Mouse (Mus musculus): ENCODE results near the gene Gpi1.
"Not testable (repeated sequence)": the region's sequence is repeated elsewhere in the genome, so short reads cannot be mapped to it uniquely, and the experiment has no call there.

Gene Gpi1

DNA sequence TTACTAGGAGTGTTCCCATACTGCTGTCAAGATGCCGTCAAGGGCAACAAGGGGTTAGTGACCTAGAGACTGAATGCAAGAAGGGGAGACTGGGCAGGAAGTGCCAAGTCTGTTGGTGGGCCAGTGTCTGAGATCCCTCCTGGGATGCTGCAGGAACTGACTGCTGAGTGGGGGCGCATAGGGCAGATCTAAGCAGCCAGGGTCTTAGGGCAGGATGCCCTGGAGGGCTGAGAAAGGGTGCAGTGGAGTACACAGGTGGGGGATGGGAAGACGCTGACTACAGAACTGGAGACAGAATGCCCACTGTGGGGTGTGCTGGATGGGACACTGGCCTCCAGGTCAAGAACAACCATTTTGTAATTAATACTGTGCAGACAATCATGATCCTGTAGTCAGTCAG, 46.3 kb downstream of the Gpi1 start:
- no peak for DNase-seq (ENCODE audit: low spot score)

DNA sequence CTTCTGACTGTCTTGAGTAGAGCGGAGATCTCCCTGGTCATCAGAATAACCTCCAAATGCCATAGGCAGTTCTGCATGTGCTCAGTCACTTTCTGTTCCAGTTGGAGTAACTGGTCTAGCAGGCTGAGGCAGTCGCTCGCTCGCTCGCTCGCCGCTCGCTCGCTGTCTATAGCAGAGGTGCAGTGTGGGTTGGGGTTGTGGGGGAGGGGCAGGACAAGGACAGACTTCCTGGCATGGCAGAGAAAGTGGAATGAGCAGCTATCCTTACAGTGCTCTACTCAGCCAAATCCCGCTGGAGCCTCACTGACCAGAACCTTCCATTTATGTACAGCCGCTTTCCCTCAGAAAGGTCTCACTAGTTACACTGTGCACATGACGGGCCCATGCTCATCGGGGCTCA, 46.8 kb downstream of the Gpi1 start:
- DNase-seq (ENCODE audit: low spot score), result no peak

DNA sequence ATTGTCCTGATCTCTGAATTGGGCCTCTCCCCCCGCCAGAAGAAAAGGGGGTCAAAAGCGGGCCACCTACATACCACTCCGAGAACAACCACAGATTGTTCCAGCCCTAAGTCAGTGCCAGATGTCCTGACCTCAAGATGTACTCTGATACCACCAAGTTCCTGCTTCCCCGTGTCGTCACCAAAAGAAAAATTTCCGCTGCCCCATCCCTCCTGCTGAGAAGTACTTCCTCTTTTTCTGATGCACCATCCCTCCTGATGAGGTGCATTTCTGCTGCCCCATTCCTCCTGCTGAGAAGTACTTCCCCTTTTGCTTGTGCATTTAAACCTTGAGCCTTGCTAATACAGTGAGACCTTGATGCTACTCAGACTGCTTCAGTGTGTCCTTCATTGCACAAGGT, 53.9 kb downstream of the Gpi1 start:
- DNase-seq (ENCODE audit: low spot score), result not testable (repeated sequence)

DNA sequence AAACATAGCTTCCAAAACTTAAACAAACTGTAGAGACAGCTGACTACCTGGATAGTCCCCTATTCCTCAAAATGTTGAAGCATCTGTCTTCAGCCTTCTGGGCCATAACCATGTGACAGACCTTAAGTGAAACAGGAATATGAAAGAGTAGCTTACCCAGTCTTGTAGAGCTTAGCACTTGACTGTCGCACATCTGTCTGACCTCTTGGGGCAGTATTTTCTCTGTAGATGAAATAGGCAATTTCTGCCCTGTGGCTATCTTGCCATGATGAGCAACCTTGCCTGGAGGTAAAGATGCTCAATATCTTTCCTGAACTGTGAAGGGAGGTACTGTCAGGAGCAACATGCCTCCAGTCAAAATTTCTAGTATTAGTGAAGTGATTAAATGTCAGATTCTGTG, 57.9 kb downstream of the Gpi1 start:
- no peak for DNase-seq (ENCODE audit: low spot score)

DNA sequence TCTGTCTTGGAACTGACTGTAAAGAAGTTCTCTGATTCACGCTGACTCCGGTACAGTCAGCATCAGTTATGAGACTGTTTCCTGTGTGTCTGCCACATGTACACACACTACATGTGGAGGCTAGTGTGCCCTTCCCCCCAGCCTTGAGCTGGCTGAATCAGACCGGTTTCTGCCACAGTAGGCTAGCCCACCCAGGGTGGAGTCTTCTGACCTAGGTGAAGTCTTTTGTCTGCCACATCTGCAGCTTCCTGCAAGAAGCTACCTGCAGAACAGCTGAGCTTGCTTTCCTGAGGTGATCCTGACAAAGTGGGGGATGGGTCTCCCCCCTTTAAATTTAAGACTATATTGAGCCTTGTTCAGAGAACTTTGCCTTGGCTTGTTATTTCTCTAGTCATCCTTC, 60.7 kb downstream of the Gpi1 start, which contains the start of gene Uba2:
Gene Uba2 (minus strand): TSS at position 146 of the 400 bp plus-strand sequence.
- DNase-seq (ENCODE audit: low spot score), result no peak

DNA sequence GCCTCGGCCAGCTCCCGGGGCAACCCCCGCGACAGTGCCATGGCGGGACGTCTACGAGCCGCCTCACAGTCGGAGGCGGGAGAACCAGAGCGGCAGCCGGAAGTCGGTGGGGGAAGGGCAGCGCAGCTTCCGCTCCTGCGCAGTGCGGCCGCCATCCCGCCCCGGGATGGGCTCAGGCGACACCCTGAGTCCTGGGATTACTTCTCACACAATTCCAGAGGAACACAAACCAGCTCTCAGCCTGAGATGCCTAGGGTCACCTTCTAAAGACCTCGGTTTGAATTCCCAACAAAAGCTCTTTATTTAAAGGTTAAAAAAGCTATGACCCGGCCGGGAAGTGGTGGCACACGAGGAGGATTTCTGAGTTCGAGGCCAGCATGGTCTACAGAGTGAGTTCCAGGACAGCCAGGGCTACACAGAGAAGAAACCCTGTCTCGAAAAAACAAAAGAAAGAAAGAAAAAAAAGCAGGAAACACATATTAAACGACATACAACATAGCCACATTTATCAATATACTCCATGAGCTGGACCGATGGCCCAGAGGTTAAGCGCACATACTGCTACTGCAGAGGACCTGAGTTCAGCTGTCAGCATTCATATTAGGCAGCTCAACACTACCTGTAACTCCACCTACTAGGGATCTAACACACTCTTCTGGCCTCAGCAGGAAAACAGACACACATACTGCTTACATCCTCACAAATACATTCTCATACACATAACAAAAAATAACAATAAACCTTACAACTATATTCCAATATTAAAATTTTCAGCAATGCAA, 61.5 kb downstream of the Gpi1 start:
- DNase-seq (ENCODE audit: low spot score), result peak; percentile 85

DNA sequence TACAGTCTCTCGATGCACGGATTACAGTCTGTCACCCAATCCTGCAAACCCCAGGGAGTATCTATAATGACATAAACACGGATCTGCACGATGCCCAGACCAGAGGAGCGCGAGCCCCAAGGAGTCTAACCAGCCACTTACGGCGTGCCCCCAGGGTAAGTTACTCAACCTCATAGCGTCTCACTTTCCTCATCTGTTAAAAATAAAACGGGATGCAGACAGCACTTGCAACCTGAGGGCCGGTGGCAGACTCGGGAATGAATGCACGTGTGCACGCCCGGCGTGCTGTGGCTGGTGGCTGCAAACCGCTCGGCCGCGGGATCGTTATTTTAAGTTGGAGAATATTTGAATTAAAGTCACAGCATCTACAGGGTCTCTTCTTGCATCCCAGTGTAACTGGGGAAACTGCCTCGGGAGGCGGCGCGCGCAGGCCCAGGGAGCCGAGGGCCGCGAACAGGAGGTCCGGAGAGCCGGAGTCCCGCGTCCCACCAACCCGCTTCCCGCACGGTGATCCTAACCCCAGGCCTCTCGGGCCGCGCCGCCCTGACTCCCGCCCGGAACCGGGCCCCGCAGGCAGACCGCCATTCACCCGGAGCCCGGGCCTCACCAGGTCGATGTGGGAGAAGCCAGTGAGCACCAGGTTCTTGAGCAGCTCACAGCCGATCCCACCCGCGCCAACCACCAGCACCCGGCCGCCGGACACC, 62.2 kb downstream of the Gpi1 start:
- peak; percentile 39 for DNase-seq (ENCODE audit: low spot score)

DNA sequence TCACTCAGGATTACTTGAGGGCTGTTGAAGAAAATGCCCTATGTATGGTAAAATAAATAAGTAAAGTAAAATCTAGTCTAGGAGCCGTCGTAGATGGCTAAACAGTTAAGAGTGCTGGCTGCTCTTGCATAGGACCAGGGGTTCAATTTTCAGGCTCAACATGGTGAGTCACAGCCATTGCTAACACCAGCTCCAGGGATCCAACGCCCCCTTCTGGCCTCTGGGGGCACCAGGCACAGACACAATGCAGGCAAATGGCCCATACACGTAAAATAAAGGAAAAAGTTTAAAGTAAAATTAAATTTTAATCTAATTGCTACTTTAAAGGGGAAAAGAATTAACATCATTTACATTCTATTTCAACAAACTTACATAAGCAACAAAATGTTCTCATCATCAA, 63.3 kb downstream of the Gpi1 start:
- peak; percentile 76 for DNase-seq (ENCODE audit: low spot score)

DNA sequence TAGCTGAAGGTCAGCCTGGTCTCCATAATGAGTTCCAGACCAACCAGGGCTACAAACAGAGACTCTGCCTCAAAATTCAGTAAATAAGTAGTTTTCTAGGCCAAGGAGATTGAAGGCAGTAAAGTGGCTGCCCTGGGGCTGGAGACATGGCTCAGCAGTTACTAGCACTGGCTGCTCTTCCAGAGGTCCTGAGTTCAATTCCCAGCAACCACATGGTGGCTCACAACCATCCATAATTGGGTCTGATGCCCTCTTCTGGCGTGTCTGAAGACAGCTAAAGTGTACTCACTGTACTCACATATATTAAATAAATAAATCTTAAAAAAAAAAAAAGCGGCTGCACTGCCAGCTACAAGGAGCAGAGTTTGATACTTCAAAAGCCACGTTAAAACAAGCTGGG, 64.1 kb downstream of the Gpi1 start:
- DNase-seq (ENCODE audit: low spot score), result no peak

DNA sequence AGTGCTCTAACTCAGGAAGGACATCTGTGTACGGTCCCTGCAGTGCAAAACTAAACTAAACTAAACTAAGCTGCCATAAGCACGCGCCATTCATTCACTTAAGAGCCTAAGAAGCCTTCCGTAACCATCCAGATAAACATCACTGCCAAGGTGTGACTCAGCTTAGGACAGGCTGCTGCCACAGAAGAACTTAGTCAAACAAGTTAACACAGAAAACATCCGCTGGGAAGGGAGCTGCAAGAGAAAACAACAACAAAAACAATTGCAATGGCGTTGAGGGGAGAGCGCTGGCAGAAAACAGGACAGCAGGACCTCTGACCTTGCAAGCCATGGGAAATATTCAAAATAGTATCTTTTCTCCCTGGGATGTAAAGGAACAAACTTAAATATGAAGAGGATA, 65.5 kb downstream of the Gpi1 start:
- no peak for DNase-seq (ENCODE audit: low spot score)

DNA sequence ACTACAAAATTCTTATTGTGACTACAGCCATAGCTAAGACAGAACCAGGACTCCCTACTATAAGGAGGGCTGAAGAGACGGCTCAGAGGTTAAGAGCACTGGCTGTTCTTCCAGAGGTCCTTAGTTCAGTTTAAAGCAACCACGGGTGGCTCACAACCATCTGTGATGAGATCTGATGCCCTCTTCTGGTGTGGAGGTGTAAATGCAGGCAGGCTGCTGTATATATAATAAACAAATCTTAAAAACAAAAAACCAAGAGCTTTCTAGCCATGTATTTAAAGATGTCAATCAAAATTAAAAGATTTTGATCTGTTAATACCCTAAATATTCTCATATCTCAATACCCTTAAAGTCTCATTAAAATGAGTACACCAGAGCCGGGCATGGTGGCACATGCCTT, 71.0 kb downstream of the Gpi1 start:
- DNase-seq (ENCODE audit: low spot score), result no peak

DNA sequence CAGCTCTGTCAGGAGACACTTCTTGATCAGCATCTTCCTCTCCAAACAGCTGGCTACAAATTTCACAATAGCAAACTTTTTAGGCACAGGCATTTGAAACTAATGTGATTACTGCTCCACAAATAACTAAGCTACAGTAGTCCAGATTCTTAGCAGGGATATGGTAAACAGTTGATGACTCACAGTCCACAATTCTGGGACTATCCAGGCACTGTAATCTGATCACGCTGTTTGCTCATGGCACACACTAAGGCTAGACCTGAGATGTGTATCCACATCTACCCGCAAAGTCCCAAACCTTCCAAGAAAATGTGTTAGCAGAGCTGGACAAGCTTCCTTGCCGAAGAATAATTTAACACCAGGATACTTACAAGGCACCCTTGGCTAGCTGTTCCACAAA, 72.1 kb downstream of the Gpi1 start:
- no peak for DNase-seq (ENCODE audit: low spot score)
